Mouse (Mus musculus) Patski (cell line): ENCODE measurements at regions not wholly inside any gene's neighbourhood (a gene's known extent, or its start where the extent isn't known, plus 50 kb on each side); places are given as distances from the start of the nearest gene placed in this dataset.
"Not testable (repeated sequence)": the region's sequence is repeated elsewhere in the genome, so short reads cannot be mapped to it uniquely, and the experiment has no call there.

Experiments used
- ATAC-seq: fragments of 100-300 bp; one replicate; pipeline ENCODE4 v1.8.0; 2021
- CTCF ChIA-PET: fragments of 350-600 bp; sonication (Branson Sonifier 250); formaldehyde crosslinking; loops from one replicate; lab custom pipeline; 2022; ENCODE audit warnings: inconsistent platforms; lab: Charles Lee
- POLR2A ChIA-PET: fragments of 350-600 bp; sonication (Branson Sonifier 250); formaldehyde crosslinking; loops from one replicate; lab custom pipeline; 2022; ENCODE audit warnings: antibody characterized with exemption, inconsistent platforms; lab: Charles Lee
- DNase-seq: peaks from one replicate; pipeline ENCODE4 v3.0.0-alpha.2; 2011; ENCODE audit warnings: low read depth, low spot score
- H3K27me3 ChIP-seq: fragments of 371-371 bp; one replicate; pipeline ENCODE4 v1.5.1; 2021
- CTCF ChIP-seq: fragments of 100-300 bp; IDR thresholded peaks from one replicate; pipeline ENCODE4 v1.5.1; 2021
- in situ Hi-C: fragments of 300-500 bp; cut with MboI; formaldehyde crosslinking; loops from 3 replicates; pipeline ENCODE4 v1.11.1; 2018; ENCODE audit warnings: low pct_unique_long_range_greater_than_20kb, mixed read lengths

GRCm38 (mm10) chr13:41932313-41933100, 85.0 kb upstream of the Adtrp start:
- ATAC-seq (no peak), DNase-seq (no peak)
- in situ Hi-C loops = no loop called here
- no peaks in the 10 kb centered on the region for H3K27me3 ChIP-seq
- CTCF ChIA-PET = no interaction called here
- POLR2A ChIA-PET = no interaction called here
- TF ChIP-seq CTCF = no peak

GRCm38 (mm10) chr13:41929768-41930167, 82.3 kb upstream of the Adtrp start:
- H3K27me3 ChIP-seq = no peaks in the 10 kb centered on the region
- DNase-seq = no peak
- no peak for TF ChIP-seq CTCF
- no peak for ATAC-seq
- POLR2A ChIA-PET = interaction anchor here (0.6 kb wide), 1 partner anchor 115 kb away, joined by 3 read pairs; no protein-coding TSS in a partner anchor
- in situ Hi-C loops = no loop called here
- CTCF ChIA-PET = no interaction called here

- in situ Hi-C loops, POLR2A ChIA-PET, CTCF ChIA-PET: not testable (repeated sequence)
These were observed 78.4 kb upstream of the Adtrp start for GRCm38 (mm10) chr13:41925851-41926250.

GRCm38 (mm10) chr13:41925211-41925610, 77.7 kb upstream of the Adtrp start:
- in situ Hi-C loops = no loop called here
- ATAC-seq (no peak), DNase-seq (no peak)
- no peak for TF ChIP-seq CTCF
- no peaks in the 10 kb centered on the region for H3K27me3 ChIP-seq
- ChIA-PET CTCF (no interaction called here), POLR2A (no interaction called here)

More at GRCm38 (mm10) chr13:41925851-41926250, 78.4 kb upstream of the Adtrp start:
- ATAC-seq, H3K27me3 ChIP-seq, DNase-seq: not testable (repeated sequence)

- in situ Hi-C loops = no loop called here
These were observed 73.7 kb upstream of the Adtrp start for GRCm38 (mm10) chr13:41921178-41921577.

GRCm38 (mm10) chr13:41918525-41918924, 71.0 kb upstream of the Adtrp start:
- DNase-seq (no peak), ATAC-seq (no peak)
- ChIA-PET POLR2A (no interaction called here), CTCF (no interaction called here)
- H3K27me3 ChIP-seq = no peaks in the 10 kb centered on the region
- TF ChIP-seq CTCF = no peak
- in situ Hi-C loops = no loop called here

More at GRCm38 (mm10) chr13:41921178-41921577, 73.7 kb upstream of the Adtrp start:
- no peak for TF ChIP-seq CTCF
- no peak for ATAC-seq
- no peak for DNase-seq
- POLR2A ChIA-PET = no interaction called here
- CTCF ChIA-PET = no interaction called here
- H3K27me3 ChIP-seq = no peaks in the 10 kb centered on the region

GRCm38 (mm10) chr13:41915816-41916215, 68.3 kb upstream of the Adtrp start:
- H3K27me3 ChIP-seq, POLR2A ChIA-PET, DNase-seq, CTCF ChIA-PET, ATAC-seq, in situ Hi-C loops: not testable (repeated sequence)

- ATAC-seq = no peak
- ChIA-PET CTCF (no interaction called here), POLR2A (no interaction called here)
- TF ChIP-seq CTCF = no peak
- peaks cover 6% of the 10 kb centered on the region for H3K27me3 ChIP-seq
- no peak for DNase-seq
- in situ Hi-C loops = no loop called here
These were observed 63.3 kb upstream of the Adtrp start for GRCm38 (mm10) chr13:41910736-41911135.

GRCm38 (mm10) chr13:41910236-41910635, 62.8 kb upstream of the Adtrp start:
- in situ Hi-C loops = no loop called here
- no peak for TF ChIP-seq CTCF
- H3K27me3 ChIP-seq = peaks cover 10% of the 10 kb centered on the region
- CTCF ChIA-PET = no interaction called here
- ATAC-seq = no peak
- DNase-seq = no peak
- POLR2A ChIA-PET = no interaction called here

- CTCF ChIA-PET = no interaction called here
- in situ Hi-C loops = no loop called here
- POLR2A ChIA-PET = no interaction called here
- ATAC-seq (no peak), DNase-seq (no peak)
- no peak for TF ChIP-seq CTCF
- H3K27me3 ChIP-seq = peaks cover 19% of the 10 kb centered on the region
These were observed 59.5 kb upstream of the Adtrp start for GRCm38 (mm10) chr13:41907027-41907426.

- in situ Hi-C loops = no loop called here
- ChIA-PET POLR2A (no interaction called here), CTCF (no interaction called here)
These were observed 55.8 kb upstream of the Adtrp start for GRCm38 (mm10) chr13:41903286-41903685.

More at GRCm38 (mm10) chr13:41903286-41903685, 55.8 kb upstream of the Adtrp start:
- no peak for TF ChIP-seq CTCF
- DNase-seq = no peak
- H3K27me3 ChIP-seq = peaks cover 16% of the 10 kb centered on the region
- no peak for ATAC-seq
